Mouse (Mus musculus) CH12.LX (cell line): ENCODE data around the gene Ndufv3.

ENCODE experiments used
- CTCF ChIP-seq, 2 experiments: IDR thresholded peaks in 1 of 2; conservative IDR thresholded peaks in 1 of 2; 2 replicates each; pipeline ENCODE4 v1.5.1; 2011 to 2012; ENCODE audit warnings: low read depth in 2 of 2, low read length in 2 of 2, improper control_type of control experiment in 1 of 2, inconsistent platforms in 1 of 2, mild to moderate bottlenecking in 1 of 2, moderate library complexity in 1 of 2
- EP300 ChIP-seq: IDR thresholded peaks from 2 replicates; pipeline ENCODE4 v1.6.1; 2011; ENCODE audit warnings: low read length, improper control_type of control experiment
- NELFE ChIP-seq: IDR thresholded peaks from 2 replicates; pipeline ENCODE4 v1.6.1; 2011; ENCODE audit warnings: low read depth, low read length, improper control_type of control experiment
- POLR2A ChIP-seq: IDR thresholded peaks from 2 replicates; pipeline ENCODE4 v1.6.1; 2011; ENCODE audit warnings: low read depth, mild to moderate bottlenecking, improper control_type of control experiment, low read length
- ZMIZ1 ChIP-seq: IDR thresholded peaks from 2 replicates; pipeline ENCODE4 v1.6.1; 2012; ENCODE audit warnings: low read depth, mild to moderate bottlenecking, inconsistent platforms, low read length, improper control_type of control experiment
- ZNF384 ChIP-seq: IDR thresholded peaks from 2 replicates; pipeline ENCODE4 v1.6.1; 2012; ENCODE audit warnings: low read depth, low read length, improper control_type of control experiment, inconsistent platforms

GRCm38 (mm10) chr17:31570321-31570925 is 50.5 kb downstream of the Ndufv3 start:
- TF ChIP-seq NELFE = no peak
- TF ChIP-seq ZNF384 = no peak
- no peak for TF ChIP-seq ZMIZ1
- no peak for TF ChIP-seq EP300
- TF ChIP-seq CTCF (conservative IDR thresholded peaks at IDR 0.05 in 1 of 2, IDR thresholded peaks at IDR 0.05 in 1 of 2; ENCODE audit: low read depth in 2 of 2, low read length in 2 of 2) = no peak
- TF ChIP-seq POLR2A = no peak
